Mouse (Mus musculus) embryonic facial prominence, embryonic 15.5 days (tissue): ENCODE data around the gene Dusp8. TPM values are rescaled to one million over a fixed set of nuclear protein-coding genes. Genes with fewer than 3 reads are reported as not detected.

ENCODE experiments used
- ATAC-seq: fragments of 200-750 bp; cut with Nextera tagmentation; 2 replicates; pipeline ENCODE4 v1.8.0; 2017; ENCODE audit warnings: low read depth, moderate TSS enrichment; ENCODE audit not compliant: insufficient number of reproducible peaks, low FRiP score, low TSS enrichment
- H3K27ac ChIP-seq: fragments of 300-500 bp; sonication (generic); replicated peaks from 2 replicates; pipeline ENCODE4 v1.5.1; 2015; ENCODE audit warnings: mild to moderate bottlenecking, inconsistent platforms
- H3K27me3 ChIP-seq: fragments of 300-500 bp; sonication (generic); 2 replicates; pipeline ENCODE4 v1.6.1; 2015; ENCODE audit warnings: inconsistent platforms
- H3K36me3 ChIP-seq: fragments of 300-500 bp; sonication (generic); 2 replicates; pipeline ENCODE4 v1.6.1; 2015; ENCODE audit warnings: mild to moderate bottlenecking, inconsistent platforms
- H3K4me1 ChIP-seq: fragments of 300-500 bp; sonication (generic); 2 replicates; pipeline ENCODE4 v1.6.1; 2015; ENCODE audit warnings: inconsistent platforms
- H3K4me2 ChIP-seq: fragments of 300-500 bp; sonication (generic); replicated peaks from 2 replicates; pipeline ENCODE4 v1.6.1; 2015; ENCODE audit warnings: mild to moderate bottlenecking, inconsistent platforms
- H3K4me3 ChIP-seq: fragments of 300-500 bp; sonication (generic); replicated peaks from 2 replicates; pipeline ENCODE4 v1.5.1; 2015; ENCODE audit warnings: mild to moderate bottlenecking, inconsistent platforms
- H3K9ac ChIP-seq: fragments of 300-500 bp; sonication (generic); 2 replicates; pipeline ENCODE4 v1.6.1; 2015; ENCODE audit warnings: inconsistent platforms
- H3K9me3 ChIP-seq: fragments of 300-500 bp; sonication (generic); replicated peaks from 2 replicates; pipeline ENCODE4 v1.6.1; 2016; ENCODE audit warnings: inconsistent platforms
- WGBS: fragments of 180-500 bp; shearing (Covaris S2); methylation state at CpG from one replicate; pipeline ENCODE4 v1.1.7; 2015; 5-methylcytosine and 5-hydroxymethylcytosine counted together
- polyA plus RNA-seq: library from polyadenylated mRNA; unstranded; fragments of >200 nt; fragmentation: Nextera tagmentation; extraction: Ambion mirVana; gene quantifications from 2 replicates; pipeline ENCODE4 v1.2.1, GENCODE M21; 2015

Gene Dusp8
- polyA plus RNA-seq, 1 experiment from 2014 or later, result 6.5 TPM

GRCm38 (mm10) chr7:142070458-142071211, 25.0 kb downstream of the Dusp8 start:
- no peak overlapping the region for H3K9ac ChIP-seq
- H3K27me3 ChIP-seq, result peaks cover 17% of the 10 kb centered on the region; the same call in 1 of the 2 replicates
- H3K4me3 ChIP-seq, result no peak overlapping the region
- H3K9me3 ChIP-seq, result no peaks in the 10 kb centered on the region
- ATAC-seq, result peak; percentile 57; the same call in 1 of the 2 replicates
- H3K27ac ChIP-seq, result no peak overlapping the region
- 14% methylated on average over 13 of the region's 13 CpGs for WGBS
- no peak overlapping the region for H3K4me2 ChIP-seq
- H3K4me1 ChIP-seq, result no peaks in the 10 kb centered on the region
- H3K36me3 ChIP-seq, result no peaks in the 10 kb centered on the region

- no peak overlapping the region for H3K4me2 ChIP-seq
- H3K27ac ChIP-seq, result no peak overlapping the region
- no peaks in the 10 kb centered on the region for H3K4me1 ChIP-seq
- peaks cover 13% of the 10 kb centered on the region; the same call in 1 of the 2 replicates for H3K27me3 ChIP-seq
- no peak overlapping the region for H3K4me3 ChIP-seq
- no peaks in the 10 kb centered on the region for H3K36me3 ChIP-seq
- H3K9me3 ChIP-seq, result no peaks in the 10 kb centered on the region
- no peak for ATAC-seq
- WGBS, result 61% methylated on average over 4 of the region's 4 CpGs
- H3K9ac ChIP-seq, result no peak overlapping the region
These were observed 27.2 kb downstream of the Dusp8 start for GRCm38 (mm10) chr7:142068429-142068828.

- Histone ChIP-seq H3K27ac (peak within 1 kb of the TSS; percentile 86), H3K27me3 (no peaks in the 10 kb centered on the region), H3K4me3 (peak within 1 kb of the TSS; percentile 96), H3K9me3 (no peaks in the 10 kb centered on the region), H3K4me2 (peak within 1 kb of the TSS; percentile 85), H3K9ac (peak within 1 kb of the TSS; percentile 96), H3K4me1 (peaks cover 27% of the 10 kb centered on the region), H3K36me3 (peaks cover 6% of the 10 kb centered on the region; the same call in 1 of the 2 replicates)
- under 1% methylated on average over 49 of the region's 49 CpGs for WGBS
- ATAC-seq, result peak; percentile 93
These were observed 34.6 kb downstream of the Dusp8 start, which contains the start of gene Mob2 for GRCm38 (mm10) chr7:142060931-142061565. Gene Mob2, minus strand, starts transcription at chr7:142061065.

- Histone ChIP-seq H3K9me3 (no peaks in the 10 kb centered on the region), H3K4me1 (peaks cover 27% of the 10 kb centered on the region), H3K36me3 (peaks cover 6% of the 10 kb centered on the region; the same call in 1 of the 2 replicates), H3K27ac (peak overlapping the region; percentile 86), H3K9ac (peak overlapping the region; percentile 96), H3K4me2 (peak overlapping the region; percentile 85), H3K4me3 (peak overlapping the region; percentile 96), H3K27me3 (no peaks in the 10 kb centered on the region)
- peak; percentile 50; the same call in 1 of the 2 replicates for ATAC-seq
- 2% methylated on average over 62 of the region's 66 CpGs for WGBS
These were observed 35.3 kb downstream of the Dusp8 start for GRCm38 (mm10) chr7:142060185-142060930.

GRCm38 (mm10) chr7:142059024-142059423, 36.6 kb downstream of the Dusp8 start:
- Histone ChIP-seq H3K9ac (no peak overlapping the region), H3K27ac (no peak overlapping the region), H3K4me3 (no peak overlapping the region), H3K4me2 (no peak overlapping the region), H3K36me3 (peaks cover 13% of the 10 kb centered on the region), H3K9me3 (no peaks in the 10 kb centered on the region), H3K4me1 (peaks cover 27% of the 10 kb centered on the region), H3K27me3 (no peaks in the 10 kb centered on the region)
- ATAC-seq, result no peak
- WGBS, result 59% methylated on average over 2 of the region's 2 CpGs

- 94% methylated on average over 1 of the region's 1 CpGs for WGBS
These were observed 38.5 kb downstream of the Dusp8 start for GRCm38 (mm10) chr7:142057121-142057520.

GRCm38 (mm10) chr7:142056601-142057061, 39.0 kb downstream of the Dusp8 start:
- Histone ChIP-seq H3K27me3 (no peaks in the 10 kb centered on the region), H3K36me3 (peaks cover 13% of the 10 kb centered on the region), H3K9me3 (no peaks in the 10 kb centered on the region), H3K4me3 (no peak overlapping the region), H3K9ac (no peak overlapping the region), H3K4me2 (no peak overlapping the region), H3K4me1 (peaks cover 26% of the 10 kb centered on the region), H3K27ac (no peak overlapping the region)
- WGBS, result 80% methylated on average over 1 of the region's 1 CpGs
- no peak for ATAC-seq

More at GRCm38 (mm10) chr7:142057121-142057520, 38.5 kb downstream of the Dusp8 start:
- no peak overlapping the region for H3K27ac ChIP-seq
- no peaks in the 10 kb centered on the region for H3K9me3 ChIP-seq
- no peak overlapping the region for H3K9ac ChIP-seq
- no peak overlapping the region for H3K4me3 ChIP-seq
- no peak for ATAC-seq
- H3K4me1 ChIP-seq, result peaks cover 27% of the 10 kb centered on the region
- H3K27me3 ChIP-seq, result no peaks in the 10 kb centered on the region
- H3K36me3 ChIP-seq, result peaks cover 13% of the 10 kb centered on the region
- H3K4me2 ChIP-seq, result no peak overlapping the region

GRCm38 (mm10) chr7:142055431-142055830, 40.2 kb downstream of the Dusp8 start:
- Histone ChIP-seq H3K4me2 (no peak overlapping the region), H3K9me3 (no peaks in the 10 kb centered on the region), H3K9ac (no peak overlapping the region), H3K36me3 (peaks cover 13% of the 10 kb centered on the region), H3K4me1 (peaks cover 21% of the 10 kb centered on the region), H3K4me3 (no peak overlapping the region), H3K27me3 (no peaks in the 10 kb centered on the region), H3K27ac (no peak overlapping the region)
- ATAC-seq, result no peak
- WGBS, result 85% methylated on average over 3 of the region's 3 CpGs

- H3K4me2 ChIP-seq, result no peak overlapping the region
These were observed 45.1 kb downstream of the Dusp8 start for GRCm38 (mm10) chr7:142050536-142050935.

GRCm38 (mm10) chr7:142045932-142046331, 49.7 kb downstream of the Dusp8 start:
- Histone ChIP-seq H3K4me2 (no peak overlapping the region), H3K9me3 (no peaks in the 10 kb centered on the region), H3K27ac (no peak overlapping the region), H3K4me1 (no peaks in the 10 kb centered on the region), H3K9ac (no peak overlapping the region), H3K27me3 (no peaks in the 10 kb centered on the region), H3K36me3 (no peaks in the 10 kb centered on the region; the same call in 1 of the 2 replicates), H3K4me3 (no peak overlapping the region)
- 89% methylated on average over 1 of the region's 1 CpGs for WGBS
- ATAC-seq, result no peak

More at GRCm38 (mm10) chr7:142050536-142050935, 45.1 kb downstream of the Dusp8 start:
- Histone ChIP-seq H3K9me3 (no peaks in the 10 kb centered on the region), H3K4me1 (no peaks in the 10 kb centered on the region), H3K4me3 (no peak overlapping the region), H3K36me3 (peaks cover 7% of the 10 kb centered on the region), H3K27me3 (no peaks in the 10 kb centered on the region), H3K27ac (no peak overlapping the region), H3K9ac (no peak overlapping the region)
- ATAC-seq, result no peak

GRCm38 (mm10) chr7:142045344-142045743, 50.3 kb downstream of the Dusp8 start:
- H3K9me3 ChIP-seq, result no peaks in the 10 kb centered on the region
- 64% methylated on average over 2 of the region's 2 CpGs for WGBS
- H3K4me1 ChIP-seq, result no peaks in the 10 kb centered on the region
- ATAC-seq, result no peak
- H3K27me3 ChIP-seq, result no peaks in the 10 kb centered on the region
- no peak overlapping the region for H3K4me3 ChIP-seq
- no peaks in the 10 kb centered on the region; the same call in 1 of the 2 replicates for H3K36me3 ChIP-seq
- H3K4me2 ChIP-seq, result no peak overlapping the region
- no peak overlapping the region for H3K9ac ChIP-seq
- H3K27ac ChIP-seq, result no peak overlapping the region
